Mouse (Mus musculus) left cerebral cortex, adult 18-20 months (tissue): Measurements from ENCODE around the gene Fam160b1. TPM values are rescaled to one million over a fixed set of nuclear protein-coding genes. Genes with fewer than 3 reads are reported as not detected.

Source experiments
- DNase-seq, 2 experiments: peaks; one replicate each; pipeline ENCODE4 v3.0.0; 2021 to 2022; ENCODE audit warnings: low spot score in 2 of 2, mixed read lengths in 1 of 2
- total RNA-seq, 2 experiments: library from RNA; stranded (reverse); gene quantifications; 2 replicates each; pipeline ENCODE4 v1.2.3; 2021

The Fam160b1 gene
- total RNA-seq, 2 experiments from 2014 or later = 25.3 to 26.3 TPM

GRCm38 (mm10) chr19:57415031-57415807 lies 54.7 kb downstream of the Fam160b1 start:
- peak in 1 of 2 experiments; percentile 19 for DNase-seq

- DNase-seq = no peak
Measured at GRCm38 (mm10) chr19:57417800-57418580, 57.5 kb downstream of the Fam160b1 start.

GRCm38 (mm10) chr19:57423402-57423801 lies 62.9 kb downstream of the Fam160b1 start:
- DNase-seq = no peak

GRCm38 (mm10) chr19:57425296-57425695 lies 64.8 kb downstream of the Fam160b1 start:
- DNase-seq = no peak

- no peak for DNase-seq
Measured at GRCm38 (mm10) chr19:57426841-57427240, 66.4 kb downstream of the Fam160b1 start.

- no peak for DNase-seq
Measured at GRCm38 (mm10) chr19:57427756-57428438, 67.4 kb downstream of the Fam160b1 start.

GRCm38 (mm10) chr19:57428641-57429040 lies 68.2 kb downstream of the Fam160b1 start:
- no peak for DNase-seq

- DNase-seq = no peak
Measured at GRCm38 (mm10) chr19:57429926-57430325, 69.4 kb downstream of the Fam160b1 start.

- no peak for DNase-seq
Measured at GRCm38 (mm10) chr19:57431476-57431875, 71.0 kb downstream of the Fam160b1 start.

- no peak for DNase-seq
Measured at GRCm38 (mm10) chr19:57434024-57434423, 73.5 kb downstream of the Fam160b1 start.

GRCm38 (mm10) chr19:57436586-57437021 lies 76.1 kb downstream of the Fam160b1 start:
- DNase-seq = no peak

- no peak for DNase-seq
Measured at GRCm38 (mm10) chr19:57437042-57437441, 76.6 kb downstream of the Fam160b1 start.

Other genes with a start within 250 kb of the Fam160b1 start
- gene Ablim1, start 45.8 kb upstream of the Fam160b1 start, total RNA-seq = 100 to 1,000 TPM; 115 to 119 TPM
- 10 to 100 TPM; 18.5 to 18.8 TPM for gene Trub1, start 92.2 kb downstream of the Fam160b1 start, total RNA-seq